Mouse (Mus musculus) CH12.LX (cell line): ENCODE measurements around the gene Ppp2r5e.

Source experiments
- CTCF ChIP-seq, 2 experiments: IDR thresholded peaks in 1 of 2; conservative IDR thresholded peaks in 1 of 2; 2 replicates each; pipeline ENCODE4 v1.5.1; 2011 to 2012; ENCODE audit warnings: low read depth in 2 of 2, low read length in 2 of 2, improper control_type of control experiment in 1 of 2, inconsistent platforms in 1 of 2, mild to moderate bottlenecking in 1 of 2, moderate library complexity in 1 of 2
- E2F4 ChIP-seq: IDR thresholded peaks from 2 replicates; pipeline ENCODE4 v1.6.1; 2011; ENCODE audit warnings: low read depth, low read length, improper control_type of control experiment; ENCODE audit not compliant: insufficient replicate concordance
- ETS1 ChIP-seq: conservative IDR thresholded peaks from 2 replicates; pipeline ENCODE4 v1.6.1; 2012; ENCODE audit warnings: low read depth, mild to moderate bottlenecking, inconsistent platforms, low read length, improper control_type of control experiment, moderate library complexity
- KAT2A ChIP-seq: IDR thresholded peaks from 2 replicates; pipeline ENCODE4 v1.6.1; 2012; ENCODE audit warnings: low read length, improper control_type of control experiment, inconsistent platforms; ENCODE audit not compliant: insufficient replicate concordance
- MAZ ChIP-seq: IDR thresholded peaks from 2 replicates; pipeline ENCODE4 v1.6.1; 2012; ENCODE audit warnings: low read depth, mild to moderate bottlenecking, inconsistent platforms, low read length, improper control_type of control experiment, moderate library complexity
- NRF1 ChIP-seq: IDR thresholded peaks from 2 replicates; pipeline ENCODE4 v1.6.1; 2014; ENCODE audit warnings: low read depth, mild to moderate bottlenecking, inconsistent platforms, low read length, improper control_type of control experiment, moderate library complexity
- POLR2A ChIP-seq: IDR thresholded peaks from 2 replicates; pipeline ENCODE4 v1.6.1; 2011; ENCODE audit warnings: low read depth, mild to moderate bottlenecking, improper control_type of control experiment, low read length
- POLR2AphosphoS2 ChIP-seq: IDR thresholded peaks from 2 replicates; pipeline ENCODE4 v1.6.1; 2011; ENCODE audit warnings: low read depth, low read length, improper control_type of control experiment
- SMC3 ChIP-seq: IDR thresholded peaks from 2 replicates; pipeline ENCODE4 v1.6.1; 2011; ENCODE audit warnings: low read depth, low read length, improper control_type of control experiment
- USF1 ChIP-seq: IDR thresholded peaks from 2 replicates; pipeline ENCODE4 v1.6.1; 2014; ENCODE audit warnings: low read depth, mild to moderate bottlenecking, inconsistent platforms, low read length, improper control_type of control experiment

- no peak for TF ChIP-seq NRF1
- TF ChIP-seq SMC3: no peak
- TF ChIP-seq POLR2AphosphoS2: no peak
- no peak for TF ChIP-seq USF1
- no peak for TF ChIP-seq KAT2A
- no peak for TF ChIP-seq CTCF (conservative IDR thresholded peaks at IDR 0.05 in 1 of 2, IDR thresholded peaks at IDR 0.05 in 1 of 2; ENCODE audit: low read depth in 2 of 2, low read length in 2 of 2)
- TF ChIP-seq POLR2A: no peak
- no peak for TF ChIP-seq ETS1
- TF ChIP-seq E2F4: no peak
- TF ChIP-seq MAZ: no peak
These were observed 171.2 kb downstream of the Ppp2r5e start for GRCm38 (mm10) chr12:75424817-75425216.
